Mouse (Mus musculus) gastrocnemius, postnatal 14 days (tissue): Measurements from ENCODE around the gene Vmn1r36. TPM values are rescaled to one million over a fixed set of nuclear protein-coding genes. Genes with fewer than 3 reads are reported as not detected.
"Not testable (repeated sequence)": the region's sequence is repeated elsewhere in the genome, so short reads cannot be mapped to it uniquely, and the experiment has no call there.

Experiments used
- DNase-seq: peaks from one replicate; pipeline ENCODE4 v3.0.0; 2021; ENCODE audit warnings: mixed read lengths
- intact Hi-C: fragments of 180-260 bp; cut with DNase I; formaldehyde crosslinking; loops from one replicate; pipeline ENCODE4 v1.15.1; 2025; ENCODE audit warnings: low total_unique reads
- long read RNA-seq, 2 experiments: library from polyadenylated mRNA; stranded (forward); transcript quantifications; one replicate each; pipeline ENCODE4 v2.0.0; 2021
- total RNA-seq, 2 experiments: library from RNA; stranded (reverse); gene quantifications; 2 replicates each; pipeline ENCODE4 v1.2.3; 2021

Vmn1r36 gene
- not detected for total RNA-seq
- long read RNA-seq, experiment 1, result 0 reads
- long read RNA-seq, experiment 2, result 0 reads

DNA sequence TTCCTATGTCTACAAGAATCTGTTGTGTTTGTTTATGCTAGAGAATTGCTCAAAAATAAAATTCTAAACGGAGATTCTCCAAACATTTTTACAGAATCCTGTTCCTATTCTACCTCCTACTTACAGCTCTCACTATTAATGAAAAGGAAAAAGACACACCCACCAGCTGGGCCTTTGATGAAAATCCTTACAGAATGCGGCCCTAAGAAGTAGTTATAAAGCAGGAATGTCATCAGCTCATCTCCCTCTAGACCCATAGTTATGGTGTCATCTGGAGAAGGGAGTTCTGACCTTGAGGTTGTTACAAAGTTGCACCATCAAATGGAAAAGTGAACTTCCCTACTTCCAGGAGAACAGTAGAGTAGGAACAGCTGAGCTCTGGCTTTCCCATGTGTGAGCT is at the start of gene Vmn1r36:
TSS of gene Vmn1r36 (minus strand) at position 101 of the 400 bp plus-strand sequence.
- DNase-seq, intact Hi-C loops: not testable (repeated sequence)

DNA sequence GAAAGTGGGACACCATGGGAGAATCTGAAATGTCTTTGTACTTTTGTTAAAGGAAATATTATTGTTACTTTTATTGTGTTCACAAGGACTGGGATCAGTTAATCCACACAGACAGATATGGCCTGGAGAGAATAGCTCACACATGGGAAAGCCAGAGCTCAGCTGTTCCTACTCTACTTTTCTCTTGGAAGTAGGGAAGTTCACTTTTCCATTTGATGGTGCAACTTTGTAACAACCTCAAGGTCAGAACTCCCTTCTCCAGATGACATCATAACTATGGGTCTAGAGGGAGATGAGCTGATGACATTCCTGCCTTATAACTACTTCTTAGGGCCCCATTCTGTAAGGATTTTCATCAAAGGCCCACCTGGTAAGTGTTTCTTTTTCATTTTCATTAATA is 10.1 kb upstream of the Vmn1r36 start, which contains the start of gene Vmn1r37:
TSS of gene Vmn1r37 (plus strand) at position 301 of the 400 bp plus-strand sequence.
- DNase-seq, intact Hi-C loops: not testable (repeated sequence)

DNA sequence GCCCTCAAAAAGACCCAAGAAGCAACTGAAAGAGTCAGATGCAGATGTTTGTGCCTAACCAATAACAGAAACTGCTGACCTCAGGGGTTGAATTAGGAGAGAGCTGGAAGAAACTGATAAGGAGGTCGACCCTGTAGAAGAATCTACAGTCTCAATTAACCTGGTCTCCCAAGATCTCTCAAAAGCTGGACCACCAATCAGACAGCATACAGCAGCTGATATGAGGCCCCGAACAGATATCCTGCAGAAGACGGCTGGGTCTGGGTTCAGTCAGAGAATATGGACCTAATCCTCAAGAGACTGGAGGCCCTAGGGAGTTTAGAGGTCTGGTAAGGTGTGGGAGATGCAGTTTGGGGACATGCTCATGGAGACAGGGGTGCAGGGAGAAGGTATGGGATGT is 5.1 kb downstream of the Vmn1r36 start:
- intact Hi-C loops, result no loop called here
- DNase-seq, result no peak

DNA sequence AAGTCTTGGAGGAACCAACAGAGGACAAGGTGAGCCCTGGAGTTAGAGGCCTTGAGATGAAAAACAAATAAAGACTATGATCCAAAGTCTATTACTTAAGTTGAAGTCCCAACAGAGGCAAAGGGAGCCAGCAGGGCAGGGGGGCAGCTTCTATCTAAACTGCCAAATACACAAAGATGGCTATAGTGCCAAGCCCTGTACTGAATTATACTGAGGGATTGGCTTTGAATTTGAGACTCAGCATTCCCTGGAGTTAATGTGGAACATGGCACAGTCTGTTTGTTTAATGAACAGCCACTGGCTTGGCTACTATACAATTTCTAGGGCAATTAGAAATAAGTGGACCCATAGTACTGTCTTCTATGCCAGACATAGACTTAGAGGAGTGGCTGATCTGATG is 10.1 kb downstream of the Vmn1r36 start:
- intact Hi-C loops, result no loop called here
- no peak for DNase-seq

DNA sequence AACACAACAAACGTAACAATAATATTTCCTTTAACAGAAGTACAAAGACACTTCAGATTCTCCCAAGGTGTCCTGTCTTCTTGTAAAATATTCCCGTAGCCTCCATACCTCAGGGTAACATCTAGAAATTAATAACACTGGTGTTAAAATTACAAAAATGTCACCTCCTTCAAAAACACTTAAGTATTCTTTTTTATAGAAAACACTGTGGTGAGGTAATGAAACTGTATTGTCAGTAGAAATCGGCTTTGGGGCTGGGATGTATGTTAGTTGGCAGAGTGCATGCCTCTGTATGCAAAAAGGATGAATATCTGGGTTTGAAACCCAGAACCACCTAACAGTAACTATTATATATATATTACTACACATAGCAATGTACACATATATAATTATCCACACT is 33.2 kb downstream of the Vmn1r36 start, which contains the start of gene Vmn1r35:
TSS of gene Vmn1r35 (minus strand) at position 101 of the 400 bp plus-strand sequence.
- intact Hi-C loops, result no loop called here
- DNase-seq, result no peak

Other genes with a start within 250 kb of the Vmn1r36 start
- 1 to 10 TPM; 3.8 to 4.1 TPM for gene Mad2l1, start 183.8 kb downstream of the Vmn1r36 start, total RNA-seq
- not detected for gene Vmn1r32, start 159.1 kb downstream of the Vmn1r36 start, total RNA-seq
- gene Vmn1r33, start 100.9 kb downstream of the Vmn1r36 start, total RNA-seq, result not detected
- gene Vmn1r34, start 75.3 kb downstream of the Vmn1r36 start, total RNA-seq, result not detected
- not detected for gene Vmn1r35, start 33.3 kb downstream of the Vmn1r36 start, total RNA-seq
- gene Vmn1r37, start 10.2 kb upstream of the Vmn1r36 start, total RNA-seq, result not detected
- not detected for gene Vmn1r38, start 63.5 kb upstream of the Vmn1r36 start, total RNA-seq
- gene Vmn1r39, start 91.4 kb upstream of the Vmn1r36 start, total RNA-seq, result not detected
- gene Gng12, start 177.2 kb upstream of the Vmn1r36 start, total RNA-seq, result 10 to 100 TPM; 34.3 to 35.0 TPM